Mouse (Mus musculus): Measurements from ENCODE around the gene Cenps. TPM values are rescaled to one million over a fixed set of nuclear protein-coding genes. Genes with fewer than 3 reads are reported as not detected.

Gene Cenps
- polyA plus RNA-seq (2015; fragmentation: Nextera tagmentation; extraction: Ambion mirVana), result 22.2 and 24.9 TPM in 2 replicates

GRCm38 (mm10) chr4:149136982-149137770 is at the start of gene Cenps:
Gene Cenps (minus strand): TSS chr4:149137629.
- Histone ChIP-seq H3K4me2 (ENCODE audit: low read length) (peak within 1 kb of the TSS; percentile 72), H3K27me3 (replicated peaks; ENCODE audit: control insufficient read depth, insufficient read depth, low read length) (no peaks in the 10 kb centered on the region), H3K9ac (replicated peaks; ENCODE audit: low read depth, low read length) (peak within 1 kb of the TSS; percentile 74), H3K36me3 (ENCODE audit: control insufficient read depth, insufficient read depth) (no peaks in the 10 kb centered on the region), H3K4me3 (replicated peaks; ENCODE audit: low read length) (peak within 1 kb of the TSS; percentile 74), H3K4me1 (replicated peaks; ENCODE audit: control insufficient read depth, insufficient read depth, low read length) (peaks cover 7% of the 10 kb centered on the region), H3K27ac (ENCODE audit: low read length) (peak within 1 kb of the TSS; percentile 49), H3K9me3 (ENCODE audit: control insufficient read depth, low read length) (no peaks in the 10 kb centered on the region)
- peak; percentile 91 for ATAC-seq
- under 1% methylated on average over 68 of the region's 68 CpGs for WGBS

GRCm38 (mm10) chr4:149182755-149183154 is 45.3 kb upstream of the Cenps start:
- no peak overlapping the region for H3K27ac ChIP-seq (ENCODE audit: low read length)
- H3K9ac ChIP-seq (replicated peaks; ENCODE audit: low read depth, low read length), result no peak overlapping the region
- 51% methylated on average over 4 of the region's 4 CpGs for WGBS
- no peaks in the 10 kb centered on the region for H3K9me3 ChIP-seq (ENCODE audit: control insufficient read depth, low read length)
- no peak overlapping the region for H3K4me3 ChIP-seq (replicated peaks; ENCODE audit: low read length)
- no peak overlapping the region for H3K4me2 ChIP-seq (ENCODE audit: low read length)
- H3K36me3 ChIP-seq (ENCODE audit: control insufficient read depth, insufficient read depth), result peaks cover 67% of the 10 kb centered on the region
- ATAC-seq, result no peak
- no peaks in the 10 kb centered on the region for H3K27me3 ChIP-seq (replicated peaks; ENCODE audit: control insufficient read depth, insufficient read depth, low read length)
- H3K4me1 ChIP-seq (replicated peaks; ENCODE audit: control insufficient read depth, insufficient read depth, low read length), result no peaks in the 10 kb centered on the region

- H3K27ac ChIP-seq (ENCODE audit: low read length), result no peak overlapping the region
- H3K36me3 ChIP-seq (ENCODE audit: control insufficient read depth, insufficient read depth), result peaks cover 65% of the 10 kb centered on the region
- no peak for ATAC-seq
- H3K4me2 ChIP-seq (ENCODE audit: low read length), result no peak overlapping the region
- H3K4me3 ChIP-seq (replicated peaks; ENCODE audit: low read length), result no peak overlapping the region
- no peak overlapping the region for H3K9ac ChIP-seq (replicated peaks; ENCODE audit: low read depth, low read length)
- no peaks in the 10 kb centered on the region for H3K4me1 ChIP-seq (replicated peaks; ENCODE audit: control insufficient read depth, insufficient read depth, low read length)
- no peaks in the 10 kb centered on the region for H3K27me3 ChIP-seq (replicated peaks; ENCODE audit: control insufficient read depth, insufficient read depth, low read length)
- whole genome bisulfite sequencing, result 91% methylated on average over 7 of the region's 7 CpGs
- H3K9me3 ChIP-seq (ENCODE audit: control insufficient read depth, low read length), result no peaks in the 10 kb centered on the region
Observed at GRCm38 (mm10) chr4:149182192-149182591, 44.8 kb upstream of the Cenps start.

GRCm38 (mm10) chr4:149179573-149179972 is 42.1 kb upstream of the Cenps start:
- H3K27ac ChIP-seq (ENCODE audit: low read length), result no peak overlapping the region
- no peak overlapping the region for H3K4me2 ChIP-seq (ENCODE audit: low read length)
- no peak overlapping the region for H3K9ac ChIP-seq (replicated peaks; ENCODE audit: low read depth, low read length)
- WGBS, result 70% methylated on average over 4 of the region's 4 CpGs
- H3K27me3 ChIP-seq (replicated peaks; ENCODE audit: control insufficient read depth, insufficient read depth, low read length), result no peaks in the 10 kb centered on the region
- H3K9me3 ChIP-seq (ENCODE audit: control insufficient read depth, low read length), result no peaks in the 10 kb centered on the region
- H3K4me3 ChIP-seq (replicated peaks; ENCODE audit: low read length), result no peak overlapping the region
- peaks cover 54% of the 10 kb centered on the region for H3K36me3 ChIP-seq (ENCODE audit: control insufficient read depth, insufficient read depth)
- no peaks in the 10 kb centered on the region for H3K4me1 ChIP-seq (replicated peaks; ENCODE audit: control insufficient read depth, insufficient read depth, low read length)
- ATAC-seq, result no peak

GRCm38 (mm10) chr4:149179160-149179559 is 41.7 kb upstream of the Cenps start:
- Histone ChIP-seq H3K36me3 (ENCODE audit: control insufficient read depth, insufficient read depth) (peaks cover 51% of the 10 kb centered on the region), H3K27me3 (replicated peaks; ENCODE audit: control insufficient read depth, insufficient read depth, low read length) (no peaks in the 10 kb centered on the region), H3K9me3 (ENCODE audit: control insufficient read depth, low read length) (no peaks in the 10 kb centered on the region), H3K27ac (ENCODE audit: low read length) (no peak overlapping the region), H3K4me3 (replicated peaks; ENCODE audit: low read length) (no peak overlapping the region), H3K9ac (replicated peaks; ENCODE audit: low read depth, low read length) (no peak overlapping the region), H3K4me2 (ENCODE audit: low read length) (no peak overlapping the region), H3K4me1 (replicated peaks; ENCODE audit: control insufficient read depth, insufficient read depth, low read length) (no peaks in the 10 kb centered on the region)
- no peak for ATAC-seq
- WGBS, result 87% methylated on average over 7 of the region's 7 CpGs

GRCm38 (mm10) chr4:149178328-149178727 is 40.9 kb upstream of the Cenps start:
- Histone ChIP-seq H3K36me3 (ENCODE audit: control insufficient read depth, insufficient read depth) (peaks cover 43% of the 10 kb centered on the region), H3K4me3 (replicated peaks; ENCODE audit: low read length) (no peak overlapping the region), H3K27ac (ENCODE audit: low read length) (no peak overlapping the region), H3K4me2 (ENCODE audit: low read length) (no peak overlapping the region), H3K9me3 (ENCODE audit: control insufficient read depth, low read length) (no peaks in the 10 kb centered on the region), H3K27me3 (replicated peaks; ENCODE audit: control insufficient read depth, insufficient read depth, low read length) (no peaks in the 10 kb centered on the region), H3K9ac (replicated peaks; ENCODE audit: low read depth, low read length) (no peak overlapping the region), H3K4me1 (replicated peaks; ENCODE audit: control insufficient read depth, insufficient read depth, low read length) (no peaks in the 10 kb centered on the region)
- WGBS, result 87% methylated on average over 7 of the region's 7 CpGs
- no peak for ATAC-seq

GRCm38 (mm10) chr4:149177046-149177445 is 39.6 kb upstream of the Cenps start:
- Histone ChIP-seq H3K9ac (replicated peaks; ENCODE audit: low read depth, low read length) (no peak overlapping the region), H3K36me3 (ENCODE audit: control insufficient read depth, insufficient read depth) (peaks cover 31% of the 10 kb centered on the region), H3K27ac (ENCODE audit: low read length) (no peak overlapping the region), H3K9me3 (ENCODE audit: control insufficient read depth, low read length) (no peaks in the 10 kb centered on the region), H3K27me3 (replicated peaks; ENCODE audit: control insufficient read depth, insufficient read depth, low read length) (no peaks in the 10 kb centered on the region), H3K4me3 (replicated peaks; ENCODE audit: low read length) (no peak overlapping the region), H3K4me1 (replicated peaks; ENCODE audit: control insufficient read depth, insufficient read depth, low read length) (no peaks in the 10 kb centered on the region), H3K4me2 (ENCODE audit: low read length) (no peak overlapping the region)
- 42% methylated on average over 5 of the region's 5 CpGs for WGBS
- no peak for ATAC-seq

- WGBS, result 76% methylated on average over 6 of the region's 6 CpGs
Observed at GRCm38 (mm10) chr4:149176645-149177044, 39.2 kb upstream of the Cenps start.

GRCm38 (mm10) chr4:149173661-149174060 is 36.2 kb upstream of the Cenps start:
- Histone ChIP-seq H3K4me1 (replicated peaks; ENCODE audit: control insufficient read depth, insufficient read depth, low read length) (no peaks in the 10 kb centered on the region), H3K9me3 (ENCODE audit: control insufficient read depth, low read length) (no peaks in the 10 kb centered on the region), H3K9ac (replicated peaks; ENCODE audit: low read depth, low read length) (no peak overlapping the region), H3K27me3 (replicated peaks; ENCODE audit: control insufficient read depth, insufficient read depth, low read length) (no peaks in the 10 kb centered on the region), H3K4me3 (replicated peaks; ENCODE audit: low read length) (no peak overlapping the region), H3K4me2 (ENCODE audit: low read length) (no peak overlapping the region), H3K36me3 (ENCODE audit: control insufficient read depth, insufficient read depth) (peaks cover 7% of the 10 kb centered on the region), H3K27ac (ENCODE audit: low read length) (no peak overlapping the region)
- WGBS, result 88% methylated on average over 6 of the region's 6 CpGs
- no peak for ATAC-seq

More at GRCm38 (mm10) chr4:149176645-149177044, 39.2 kb upstream of the Cenps start:
- H3K4me3 ChIP-seq (replicated peaks; ENCODE audit: low read length), result no peak overlapping the region
- no peaks in the 10 kb centered on the region for H3K27me3 ChIP-seq (replicated peaks; ENCODE audit: control insufficient read depth, insufficient read depth, low read length)
- no peak overlapping the region for H3K4me2 ChIP-seq (ENCODE audit: low read length)
- no peak overlapping the region for H3K9ac ChIP-seq (replicated peaks; ENCODE audit: low read depth, low read length)
- H3K27ac ChIP-seq (ENCODE audit: low read length), result no peak overlapping the region
- no peaks in the 10 kb centered on the region for H3K9me3 ChIP-seq (ENCODE audit: control insufficient read depth, low read length)
- no peaks in the 10 kb centered on the region for H3K4me1 ChIP-seq (replicated peaks; ENCODE audit: control insufficient read depth, insufficient read depth, low read length)
- ATAC-seq, result no peak
- peaks cover 27% of the 10 kb centered on the region for H3K36me3 ChIP-seq (ENCODE audit: control insufficient read depth, insufficient read depth)

Data from forebrain, embryonic 16.5 days (tissue).